Mouse (Mus musculus) limb, embryonic 15.5 days (tissue): Measurements from ENCODE around the gene Irf7. TPM values are rescaled to one million over a fixed set of nuclear protein-coding genes. Genes with fewer than 3 reads are reported as not detected.
A peak's percentile ranks its signal among the peaks of the same experiment; 100 is the strongest.

Source experiments
- ATAC-seq: fragments of 200-750 bp; cut with Nextera tagmentation; 2 replicates; pipeline ENCODE4 v1.8.0; 2017; ENCODE audit warnings: low read depth, moderate TSS enrichment; ENCODE audit not compliant: insufficient number of reproducible peaks, low FRiP score, low TSS enrichment
- H3K27ac ChIP-seq: fragments of 300-500 bp; sonication (generic); 2 replicates; pipeline ENCODE4 v1.5.1; 2015; ENCODE audit warnings: moderate library complexity, mild to moderate bottlenecking, inconsistent platforms
- H3K27me3 ChIP-seq: fragments of 300-500 bp; sonication (generic); 2 replicates; pipeline ENCODE4 v1.6.1; 2015; ENCODE audit warnings: inconsistent platforms
- H3K36me3 ChIP-seq: fragments of 300-500 bp; sonication (generic); 2 replicates; pipeline ENCODE4 v1.6.1; 2015; ENCODE audit warnings: inconsistent platforms
- H3K4me1 ChIP-seq: fragments of 300-500 bp; sonication (generic); 2 replicates; pipeline ENCODE4 v1.6.1; 2015; ENCODE audit warnings: inconsistent platforms
- H3K4me2 ChIP-seq: fragments of 300-500 bp; sonication (generic); 2 replicates; pipeline ENCODE4 v1.6.1; 2015; ENCODE audit warnings: mild to moderate bottlenecking, inconsistent platforms
- H3K4me3 ChIP-seq: fragments of 300-500 bp; sonication (generic); 2 replicates; pipeline ENCODE4 v1.5.1; 2015; ENCODE audit warnings: mild to moderate bottlenecking, inconsistent platforms
- H3K9ac ChIP-seq: fragments of 300-500 bp; sonication (generic); 2 replicates; pipeline ENCODE4 v1.6.1; 2015; ENCODE audit warnings: inconsistent platforms
- H3K9me3 ChIP-seq: fragments of 300-500 bp; sonication (generic); 2 replicates; pipeline ENCODE4 v1.6.1; 2016; ENCODE audit warnings: inconsistent platforms
- WGBS: fragments of 180-500 bp; shearing (Covaris S2); methylation state at CpG from one replicate; pipeline ENCODE4 v1.1.7; 2015; 5-methylcytosine and 5-hydroxymethylcytosine counted together
- microRNA counts: library from miRNA; unstranded; fragments of <30 nt; microRNA quantifications from one replicate; lab custom pipeline; 2016
- microRNA-seq: library from miRNA; unstranded; fragments of <30 nt; microRNA quantifications from one replicate; pipeline ENCODE4, GENCODE M21; 2016
- polyA plus RNA-seq: library from polyadenylated mRNA; unstranded; fragments of >200 nt; fragmentation: Nextera tagmentation; extraction: Ambion mirVana; gene quantifications from 2 replicates; pipeline ENCODE4 v1.2.1, GENCODE M21; 2015

The Irf7 gene
- polyA plus RNA-seq, 1 experiment from 2014 or later = 3.4 TPM

DNA sequence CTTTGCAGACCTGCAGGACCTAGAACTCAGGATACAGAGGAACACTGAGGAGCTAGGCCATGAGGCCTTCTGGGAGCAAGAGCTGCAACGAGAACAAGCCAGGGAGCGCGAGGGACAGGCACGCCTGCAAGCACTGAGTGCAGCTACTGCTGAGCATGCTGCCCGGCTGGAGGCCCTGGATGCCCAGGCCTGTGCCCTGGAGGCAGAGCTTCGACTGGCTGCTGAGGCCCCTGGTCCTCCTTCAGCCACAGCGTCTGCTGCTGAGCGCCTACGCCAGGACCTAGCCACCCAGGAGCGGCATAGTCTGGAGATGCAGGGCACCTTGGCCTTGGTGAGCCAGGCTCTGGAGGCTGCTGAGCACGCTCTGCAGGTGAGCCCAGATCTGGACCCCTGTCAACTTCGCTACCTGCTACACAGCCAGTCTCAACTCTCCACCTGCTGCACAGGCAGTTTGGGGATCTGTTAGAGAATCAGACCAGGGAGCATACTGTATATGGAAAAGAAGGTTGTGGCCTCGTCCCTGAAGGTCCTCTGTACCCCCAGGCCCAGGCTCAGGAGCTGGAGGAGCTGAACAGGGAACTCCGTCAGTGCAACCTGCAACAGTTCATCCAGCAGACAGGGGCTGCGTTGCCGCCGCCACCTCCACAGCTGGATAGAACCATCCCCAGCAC, 48.8 kb downstream of the Irf7 start:
- H3K27ac ChIP-seq = peak overlapping the region; percentile 27; the same call in 1 of the 2 replicates
- ATAC-seq = no peak
- peaks cover 12% of the 10 kb centered on the region; the same call in 1 of the 2 replicates for H3K36me3 ChIP-seq
- WGBS = 86% methylated on average over 17 of the region's 17 CpGs
- no peaks in the 10 kb centered on the region for H3K9me3 ChIP-seq
- no peaks in the 10 kb centered on the region for H3K27me3 ChIP-seq
- peaks cover 64% of the 10 kb centered on the region for H3K4me1 ChIP-seq
- H3K4me3 ChIP-seq = no peak overlapping the region; the same call in 1 of the 2 replicates
- H3K9ac ChIP-seq = no peak overlapping the region
- peak overlapping the region; percentile 97; the same call in 1 of the 2 replicates for H3K4me2 ChIP-seq

- no peak overlapping the region for H3K9ac ChIP-seq
Observed at GRCm38 (mm10) chr7:141216894-141217293, 49.4 kb downstream of the Irf7 start.

GRCm38 (mm10) chr7:141215880-141216733, 50.2 kb downstream of the Irf7 start:
- ATAC-seq = peak; percentile 53
- peaks cover 12% of the 10 kb centered on the region; the same call in 1 of the 2 replicates for H3K36me3 ChIP-seq
- peak overlapping the region; percentile 72 for H3K4me3 ChIP-seq
- peak overlapping the region; percentile 83 for H3K27ac ChIP-seq
- H3K9me3 ChIP-seq = no peaks in the 10 kb centered on the region
- under 1% methylated on average over 42 of the region's 42 CpGs for WGBS
- H3K9ac ChIP-seq = peak overlapping the region; percentile 40
- peaks cover 54% of the 10 kb centered on the region for H3K4me1 ChIP-seq
- no peaks in the 10 kb centered on the region for H3K27me3 ChIP-seq
- H3K4me2 ChIP-seq = peak overlapping the region; percentile 97

More at GRCm38 (mm10) chr7:141216894-141217293, 49.4 kb downstream of the Irf7 start:
- H3K4me2 ChIP-seq = peak overlapping the region; percentile 97
- H3K4me3 ChIP-seq = peak overlapping the region; percentile 72; the same call in 1 of the 2 replicates
- H3K9me3 ChIP-seq = no peaks in the 10 kb centered on the region
- WGBS = 84% methylated on average over 11 of the region's 11 CpGs
- ATAC-seq = no peak
- H3K27ac ChIP-seq = no peak overlapping the region; the same call in 1 of the 2 replicates
- H3K4me1 ChIP-seq = peaks cover 58% of the 10 kb centered on the region
- no peaks in the 10 kb centered on the region for H3K27me3 ChIP-seq
- peaks cover 12% of the 10 kb centered on the region; the same call in 1 of the 2 replicates for H3K36me3 ChIP-seq

DNA sequence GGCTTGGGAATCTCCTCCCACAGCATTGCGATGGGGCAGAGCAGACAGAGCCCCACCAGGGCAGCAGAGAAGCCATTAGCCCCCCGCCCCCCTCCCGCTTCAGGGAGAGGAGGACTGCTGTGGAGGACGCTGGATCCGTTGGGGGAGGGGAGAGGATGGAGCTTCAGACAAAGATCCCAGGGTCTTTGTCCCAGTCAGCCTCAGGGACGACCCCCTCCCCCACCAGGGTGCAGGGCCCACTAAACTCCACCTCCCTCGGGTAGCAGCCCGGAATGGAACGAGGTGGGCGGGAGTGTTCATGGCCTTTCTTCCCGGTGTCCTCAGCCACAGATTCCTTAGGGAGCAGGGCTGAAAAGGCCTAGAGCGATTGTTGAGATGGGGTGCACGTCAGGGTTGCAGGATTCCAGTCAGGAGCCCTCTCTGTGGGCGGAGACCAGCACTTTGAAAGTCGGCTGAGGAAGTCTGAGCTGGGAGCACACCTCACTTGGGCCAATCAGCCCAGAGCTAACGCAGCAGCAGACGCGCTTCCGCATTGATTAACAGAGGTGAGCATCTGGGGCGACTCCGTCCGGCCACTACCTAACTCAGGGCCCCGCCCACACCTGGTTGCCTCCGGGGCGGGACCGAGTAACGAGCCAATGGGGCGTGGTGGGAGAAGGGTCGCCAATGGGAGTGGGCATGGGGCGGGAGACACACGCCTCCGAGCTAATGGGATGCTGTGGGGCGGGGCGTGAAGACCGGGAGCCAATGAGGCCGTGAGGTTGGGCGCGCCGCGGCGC, 51.0 kb downstream of the Irf7 start, which contains the start of gene Rassf7:
Rassf7 (plus strand) TSS at position 760 of the 779 bp plus-strand sequence.
- H3K36me3 ChIP-seq = peaks cover 12% of the 10 kb centered on the region; the same call in 1 of the 2 replicates
- H3K27ac ChIP-seq = peak within 1 kb of the TSS; percentile 84
- peak within 1 kb of the TSS; percentile 97 for H3K4me2 ChIP-seq
- H3K4me3 ChIP-seq = peak within 1 kb of the TSS; percentile 72
- WGBS = 1% methylated on average over 41 of the region's 41 CpGs
- peaks cover 46% of the 10 kb centered on the region for H3K4me1 ChIP-seq
- no peaks in the 10 kb centered on the region for H3K27me3 ChIP-seq
- H3K9ac ChIP-seq = peak within 1 kb of the TSS; percentile 40
- H3K9me3 ChIP-seq = no peaks in the 10 kb centered on the region
- ATAC-seq = peak; percentile 90

DNA sequence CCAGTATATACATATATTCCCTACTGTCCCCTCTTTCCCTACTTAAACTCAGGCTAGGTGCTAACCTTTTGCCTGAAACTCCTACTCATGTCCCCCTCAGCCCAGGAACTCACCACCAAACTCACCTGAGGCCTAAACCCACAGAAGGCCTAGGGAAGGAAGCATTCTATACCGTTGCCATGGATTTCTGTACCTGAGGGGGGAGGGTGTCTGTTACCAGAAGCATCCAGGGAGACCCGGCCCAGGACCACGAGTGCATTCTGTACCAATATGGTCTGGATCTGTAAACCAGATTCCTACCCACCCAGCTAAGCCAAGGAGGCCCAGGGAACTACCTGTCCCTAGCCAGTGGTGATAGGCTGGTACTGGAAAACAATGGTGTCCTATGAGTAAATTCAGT, 52.0 kb downstream of the Irf7 start:
- Histone ChIP-seq H3K27ac (no peak overlapping the region), H3K9ac (no peak overlapping the region), H3K4me2 (no peak overlapping the region), H3K4me3 (no peak overlapping the region), H3K27me3 (no peaks in the 10 kb centered on the region), H3K4me1 (peaks cover 38% of the 10 kb centered on the region), H3K36me3 (peaks cover 12% of the 10 kb centered on the region; the same call in 1 of the 2 replicates), H3K9me3 (no peaks in the 10 kb centered on the region)
- no peak for ATAC-seq
- WGBS = 66% methylated on average over 3 of the region's 3 CpGs

GRCm38 (mm10) chr7:141213605-141214235, 52.6 kb downstream of the Irf7 start, which contains the start of gene Lmntd2:
Gene Lmntd2 (minus strand): TSS chr7:141214080.
- Histone ChIP-seq H3K9me3 (no peaks in the 10 kb centered on the region), H3K4me3 (peak within 1 kb of the TSS; percentile 72), H3K4me2 (peak within 1 kb of the TSS; percentile 97), H3K36me3 (peaks cover 6% of the 10 kb centered on the region; the same call in 1 of the 2 replicates), H3K9ac (no peak within 1 kb of the TSS; the same call in 1 of the 2 replicates), H3K4me1 (peaks cover 37% of the 10 kb centered on the region), H3K27ac (peak within 1 kb of the TSS; percentile 84), H3K27me3 (no peaks in the 10 kb centered on the region)
- 86% methylated on average over 11 of the region's 11 CpGs for WGBS
- ATAC-seq = no peak

DNA sequence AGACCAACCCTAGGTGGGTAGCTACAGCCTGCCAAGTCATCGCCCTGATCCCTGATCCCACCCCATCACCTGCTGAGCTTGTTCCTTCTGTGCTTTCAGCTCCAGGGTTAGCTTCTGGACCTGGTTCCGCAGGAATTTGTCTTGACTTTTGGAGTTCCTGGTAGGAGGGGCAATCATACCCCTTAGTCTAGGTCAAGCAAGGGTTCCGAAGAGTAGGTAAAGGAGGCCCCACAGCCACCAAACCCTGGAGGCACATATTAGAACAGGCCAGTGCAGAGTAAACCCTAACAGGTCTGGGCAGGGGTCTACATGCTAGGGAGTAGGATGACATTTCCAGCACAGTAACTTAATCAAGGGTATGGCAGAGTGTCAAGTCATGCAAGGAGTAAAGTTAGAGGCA, 53.1 kb downstream of the Irf7 start:
- Histone ChIP-seq H3K4me1 (peaks cover 31% of the 10 kb centered on the region), H3K4me2 (0 out of 2 replicates have a peak overlapping the region, but pooled peaks have one; percentile 5), H3K9ac (no peak overlapping the region), H3K27ac (peak overlapping the region; percentile 43; the same call in 1 of the 2 replicates), H3K27me3 (no peaks in the 10 kb centered on the region), H3K9me3 (no peaks in the 10 kb centered on the region), H3K36me3 (0 out of 2 replicates have a peak, but pooled peaks cover 3% of the 10 kb centered on the region), H3K4me3 (no peak overlapping the region)
- WGBS = 69% methylated on average over 3 of the region's 3 CpGs
- no peak for ATAC-seq

MicroRNAs encoded within 50 kb of the gene (microRNA counts, 519-probe panel; counts per million panel counts)
- microRNA mmu-miR-210 (lab: Ali Mortazavi, UCI) = 3,548 counts per million, percentile 84 among the panel's probes with 10 or more counts

Small RNAs within 50 kb of the gene (microRNA-seq; reads per million reads assigned to microRNA genes)
- gene Mir210 = 945 reads per million, percentile 74 among the genes with 10 or more reads in this experiment

Other genes starting within 250 kb of the Irf7 start
- gene Ifitm6, start 248.6 kb downstream of the Irf7 start, polyA plus RNA-seq = 1.0 and 1.3 TPM in 2 replicates
- not detected in 2 replicates for gene Gm17387, start 237.3 kb downstream of the Irf7 start, polyA plus RNA-seq
- 9.9 and 12.1 TPM in 2 replicates for gene B4galnt4, start 205.4 kb downstream of the Irf7 start, polyA plus RNA-seq
- gene Pkp3, start 188.3 kb downstream of the Irf7 start, polyA plus RNA-seq = 150 and 151 TPM in 2 replicates
- 3.3 and 3.8 TPM in 2 replicates for gene Sigirr, start 165.9 kb downstream of the Irf7 start, polyA plus RNA-seq
- gene Ano9, start 148.7 kb downstream of the Irf7 start, polyA plus RNA-seq = 23.4 and 24.1 TPM in 2 replicates
- 69.4 and 70.0 TPM in 2 replicates for gene Ptdss2, start 144.1 kb downstream of the Irf7 start, polyA plus RNA-seq
- 279 and 294 TPM in 2 replicates for gene Rnh1, start 93.6 kb downstream of the Irf7 start, polyA plus RNA-seq
- 164 and 165 TPM in 2 replicates for gene Hras, start 72.5 kb downstream of the Irf7 start, polyA plus RNA-seq
- gene Lrrc56, start 72.3 kb downstream of the Irf7 start, polyA plus RNA-seq = 8.0 and 9.0 TPM in 2 replicates
- 1.7 and 2.2 TPM in 2 replicates for gene Lmntd2, start 52.4 kb downstream of the Irf7 start, polyA plus RNA-seq
- 56.1 and 58.6 TPM in 2 replicates for gene Rassf7, start 50.6 kb downstream of the Irf7 start, polyA plus RNA-seq
- gene Phrf1, start 37.7 kb downstream of the Irf7 start, polyA plus RNA-seq = 64.3 and 68.9 TPM in 2 replicates
- gene Cdhr5, start 10.3 kb upstream of the Irf7 start, polyA plus RNA-seq = 0.19 and 0.29 TPM in 2 replicates
- 11.3 and 16.5 TPM in 2 replicates for gene Sct, start 12.7 kb upstream of the Irf7 start, polyA plus RNA-seq
- gene Drd4, start 25.5 kb upstream of the Irf7 start, polyA plus RNA-seq = 1.5 TPM in 2 replicates
- gene Deaf1, start 61.2 kb upstream of the Irf7 start, polyA plus RNA-seq = 68.6 and 70.8 TPM in 2 replicates
- 35.9 and 38.5 TPM in 2 replicates for gene Tmem80, start 61.3 kb upstream of the Irf7 start, polyA plus RNA-seq
- 42.7 and 43.9 TPM in 2 replicates for gene Eps8l2, start 72.4 kb upstream of the Irf7 start, polyA plus RNA-seq
- gene Taldo1, start 125.7 kb upstream of the Irf7 start, polyA plus RNA-seq = 272 and 290 TPM in 2 replicates
- 62.8 and 62.9 TPM in 2 replicates for gene Gatd1, start 147.7 kb upstream of the Irf7 start, polyA plus RNA-seq
- gene Cend1, start 163.0 kb upstream of the Irf7 start, polyA plus RNA-seq = 1.1 and 1.9 TPM in 2 replicates
- gene Slc25a22, start 171.4 kb upstream of the Irf7 start, polyA plus RNA-seq = 28.8 and 29.5 TPM in 2 replicates
- 8.8 and 9.8 TPM in 2 replicates for gene Pidd1, start 177.5 kb upstream of the Irf7 start, polyA plus RNA-seq
- 1,100 and 1,341 TPM in 2 replicates for gene Rplp2, start 180.9 kb upstream of the Irf7 start, polyA plus RNA-seq
- gene Pnpla2, start 188.7 kb upstream of the Irf7 start, polyA plus RNA-seq = 16.9 and 23.6 TPM in 2 replicates
- 16.4 and 21.6 TPM in 2 replicates for gene Cracr2b, start 194.6 kb upstream of the Irf7 start, polyA plus RNA-seq
- 14.2 and 20.6 TPM in 2 replicates for gene Cd151, start 200.9 kb upstream of the Irf7 start, polyA plus RNA-seq
- gene Polr2l, start 208.7 kb upstream of the Irf7 start, polyA plus RNA-seq = 54.7 and 57.5 TPM in 2 replicates
- 71.4 and 79.1 TPM in 2 replicates for gene Tspan4, start 208.8 kb upstream of the Irf7 start, polyA plus RNA-seq